Mouse (Mus musculus) right cerebral cortex, postnatal 4 days (tissue): Measurements from ENCODE around the gene Gm34653.
"Not testable (repeated sequence)": the region's sequence is repeated elsewhere in the genome, so short reads cannot be mapped to it uniquely, and the experiment has no call there.

Experiments
- DNase-seq: peaks from one replicate; pipeline ENCODE4 v3.0.0-alpha.2; 2022

Gene Gm34653

DNA sequence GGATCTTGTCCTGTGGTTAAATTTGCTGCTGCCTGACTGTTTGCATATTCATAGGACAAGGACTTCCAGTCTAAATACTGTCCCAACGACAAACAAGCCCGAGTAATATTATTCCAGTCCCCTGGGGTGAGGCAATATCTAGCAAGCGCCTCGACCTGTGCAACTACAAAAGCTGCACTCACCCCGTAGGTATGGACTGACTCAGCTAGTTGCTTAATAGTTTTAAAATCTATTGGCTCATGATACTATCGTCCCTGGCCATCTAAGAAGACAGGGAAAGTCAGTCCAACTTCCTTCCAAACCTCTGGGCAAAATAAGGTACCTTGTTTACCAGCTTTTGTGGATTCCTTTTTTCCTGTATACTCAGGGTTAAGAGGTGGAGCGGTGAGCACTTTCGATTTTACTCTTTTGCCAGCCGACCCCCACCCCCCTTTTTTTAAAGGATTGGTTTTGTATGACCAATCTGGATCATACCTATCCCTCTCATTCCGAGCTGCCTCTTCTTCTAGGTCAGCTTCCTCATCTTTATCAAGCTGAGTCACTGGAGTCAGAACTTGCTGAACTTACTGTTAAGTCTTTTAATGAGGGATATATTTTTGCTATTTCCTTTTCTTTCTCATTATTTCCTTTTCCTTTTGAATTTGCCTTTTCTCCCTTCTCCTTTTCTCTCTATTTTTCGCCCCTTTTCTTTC, at the start of gene Gm34653:
TSS of gene Gm34653 (plus strand) at position 242 of the 692 bp plus-strand sequence.
- not testable (repeated sequence) for DNase-seq

DNA sequence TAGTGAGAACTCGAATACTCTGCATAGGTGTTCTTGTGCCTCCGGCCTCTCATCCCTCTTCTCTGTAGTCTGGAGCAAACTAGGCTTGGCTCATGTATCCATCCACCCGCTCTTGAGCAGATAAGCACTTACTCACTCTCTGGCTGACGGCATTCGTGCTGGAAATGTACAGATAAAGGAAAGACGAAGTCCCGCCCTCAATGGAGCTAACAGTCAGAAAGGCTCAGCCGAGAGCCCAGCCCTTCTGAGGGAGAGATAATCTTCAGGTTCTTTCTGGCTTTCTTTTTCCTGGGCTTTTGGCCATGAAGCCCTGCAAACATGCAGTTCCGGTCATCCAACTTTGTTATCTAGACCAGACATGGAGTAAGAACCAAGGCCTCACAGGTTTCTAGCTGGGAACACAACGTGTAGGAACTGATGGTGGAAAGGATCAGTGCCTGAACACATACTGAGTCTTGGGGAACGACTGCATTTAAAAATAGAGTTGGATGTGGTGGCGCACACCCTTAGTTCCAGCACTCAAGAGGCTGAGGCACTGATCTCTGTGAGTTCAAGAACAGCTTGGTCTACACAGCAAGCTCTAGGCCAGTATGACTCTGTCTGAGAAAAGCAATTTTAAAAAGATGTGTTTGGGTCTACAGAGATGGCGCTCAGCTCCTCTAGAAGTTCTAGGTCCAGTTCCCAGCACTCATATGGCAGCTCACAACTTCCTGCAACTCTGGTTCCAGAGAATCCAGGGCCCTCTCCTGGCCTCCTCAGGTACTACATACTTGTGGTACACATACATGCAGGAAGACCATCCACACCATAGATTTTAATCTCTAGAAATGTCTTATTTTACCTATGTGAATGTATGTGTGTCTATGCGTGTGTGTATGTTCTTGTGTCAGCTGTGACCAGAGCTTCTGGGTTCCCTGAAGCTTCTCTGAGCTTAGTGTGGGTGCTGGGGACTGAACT, 49.5 kb upstream of the Gm34653 start:
- DNase-seq = no peak

DNA sequence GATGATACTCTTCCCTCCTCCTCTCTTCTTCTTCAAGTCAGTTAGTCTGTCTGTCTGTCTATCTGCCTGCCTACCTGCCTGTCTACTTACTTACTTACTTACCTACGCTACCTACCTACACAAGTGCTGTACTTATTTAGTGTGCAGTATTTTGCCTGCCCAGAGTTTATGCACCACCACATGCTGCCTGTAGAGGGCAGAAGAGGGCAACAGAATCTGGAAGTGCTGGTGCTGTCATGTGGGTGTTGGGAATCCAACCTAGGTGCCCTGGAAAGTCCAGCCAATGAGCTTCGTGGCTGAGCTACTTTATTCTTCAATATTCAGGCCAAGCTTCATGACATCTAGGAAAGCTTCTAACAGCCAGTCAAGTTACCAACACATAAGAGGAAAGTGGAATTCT, 48.7 kb upstream of the Gm34653 start:
- no peak for DNase-seq

DNA sequence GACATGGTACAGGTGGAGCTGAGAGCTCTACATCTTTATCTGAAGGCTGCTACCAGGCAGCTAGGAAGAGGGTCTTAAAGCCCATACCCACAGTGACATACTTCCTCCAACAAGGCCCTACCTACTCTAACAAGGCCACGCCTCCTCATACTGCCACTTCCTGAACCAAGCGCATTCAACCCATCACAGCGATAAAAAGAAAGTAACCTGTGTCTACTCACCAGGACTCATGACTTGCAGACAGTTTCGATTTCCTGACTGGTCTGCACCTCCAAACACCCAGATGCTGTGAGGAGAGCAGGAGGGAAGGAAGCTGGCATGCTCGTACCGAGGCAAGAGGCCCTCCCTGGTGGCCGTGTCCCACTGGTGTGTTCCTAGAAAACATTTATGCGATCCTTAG, 42.5 kb upstream of the Gm34653 start:
- no peak for DNase-seq

DNA sequence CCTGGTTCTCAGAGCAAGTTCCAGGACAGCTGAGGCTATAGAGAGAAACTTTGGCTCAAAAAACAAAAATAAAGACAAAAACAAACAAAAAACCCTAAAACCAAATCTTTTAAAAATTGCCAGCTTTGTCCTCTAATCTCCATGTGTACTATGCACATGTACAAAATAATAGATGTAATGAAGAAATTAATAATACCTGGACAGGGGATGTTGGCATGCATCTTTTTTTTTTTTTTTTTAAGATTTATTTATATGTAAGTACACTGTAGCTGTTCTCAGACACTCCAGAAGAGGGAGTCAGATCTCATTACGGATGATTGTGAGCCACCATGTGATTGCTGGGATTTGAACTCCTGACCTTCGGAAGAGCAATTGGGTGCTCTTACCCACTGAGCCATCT, 40.3 kb upstream of the Gm34653 start:
- not testable (repeated sequence) for DNase-seq

DNA sequence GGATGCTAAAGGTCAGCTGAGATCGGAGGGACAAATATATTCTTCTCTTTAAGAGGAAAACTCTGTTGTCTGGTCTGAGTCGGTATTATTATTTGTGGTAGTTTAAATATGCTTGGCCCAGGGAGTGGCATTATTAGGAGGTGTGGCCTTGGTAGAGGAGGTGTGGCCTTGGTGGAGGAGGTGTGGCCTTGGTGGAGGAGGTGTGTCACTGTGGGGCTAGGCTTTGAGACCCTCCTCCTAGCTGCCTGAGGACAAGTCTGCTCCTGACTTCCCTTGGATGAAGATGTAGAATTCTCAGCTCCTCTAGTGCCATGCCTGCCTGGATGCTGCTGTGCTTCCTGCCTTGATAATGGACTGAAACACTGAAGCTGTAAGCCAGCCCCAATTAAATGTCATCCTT, 38.3 kb upstream of the Gm34653 start:
- no peak for DNase-seq

DNA sequence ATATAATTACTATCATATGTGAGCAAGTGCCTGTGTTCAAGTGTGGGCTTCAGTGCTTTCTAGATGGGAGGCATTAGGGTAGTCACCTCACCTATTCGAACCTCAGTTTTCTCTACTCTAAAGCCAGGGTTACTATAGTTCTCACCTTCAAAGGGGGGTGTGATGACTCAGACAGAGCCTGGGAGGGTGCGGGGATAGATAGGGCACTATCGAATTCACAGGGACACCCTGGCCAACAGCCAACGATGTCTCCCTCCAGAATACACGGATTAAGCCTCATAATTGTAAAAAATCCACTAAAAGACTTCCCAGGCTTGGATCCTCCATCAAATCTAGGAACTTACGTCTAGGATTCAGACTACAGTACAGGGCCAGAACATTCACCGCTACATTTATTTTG, 37.4 kb upstream of the Gm34653 start:
- DNase-seq = no peak

DNA sequence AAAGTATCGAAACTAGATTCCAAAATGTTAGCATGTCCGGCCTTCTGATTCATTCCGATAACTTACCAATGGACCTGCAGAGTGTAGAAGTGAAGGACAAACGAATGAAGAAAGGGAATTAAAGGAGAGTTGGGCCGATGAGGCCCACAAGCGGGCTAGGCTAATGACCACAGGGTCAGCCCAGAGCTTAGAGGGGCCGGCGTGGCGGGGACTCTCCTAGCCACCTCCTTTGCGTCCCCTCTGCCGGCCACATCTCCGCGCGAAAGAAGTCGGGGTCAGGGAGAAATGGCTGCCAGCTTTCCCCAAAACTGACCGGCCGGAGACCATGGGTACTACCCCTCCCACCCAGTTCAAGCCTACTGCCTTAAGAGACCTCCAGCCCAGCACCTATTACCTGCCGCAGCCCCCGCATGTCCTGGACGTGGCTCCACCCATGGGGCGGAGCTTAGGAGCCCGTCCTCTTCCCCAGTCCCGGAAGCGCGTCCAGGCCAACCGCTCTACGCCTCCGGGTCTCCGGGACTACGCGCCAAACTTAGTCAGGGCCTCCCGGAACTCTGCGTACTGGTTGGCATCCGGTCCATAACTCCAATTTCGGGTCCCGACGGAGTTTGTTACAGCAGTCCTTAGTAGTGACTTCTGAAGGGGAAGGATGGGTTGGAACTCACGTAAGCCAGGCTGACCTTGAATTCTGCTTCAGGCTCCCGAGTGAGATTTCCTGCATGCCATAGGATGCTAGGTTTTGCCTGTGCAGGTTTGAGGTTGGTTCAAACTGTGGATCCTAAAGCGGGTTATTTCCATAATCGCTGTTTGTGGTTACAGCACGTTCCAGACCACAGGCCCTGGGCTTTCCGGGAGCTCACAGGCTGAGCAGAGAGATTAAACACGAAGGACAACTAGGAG, 33.2 kb upstream of the Gm34653 start, which contains the start of gene Rabepk:
TSS of gene Rabepk (minus strand) at position 556 of the 900 bp plus-strand sequence.
- DNase-seq = peak; percentile 60

DNA sequence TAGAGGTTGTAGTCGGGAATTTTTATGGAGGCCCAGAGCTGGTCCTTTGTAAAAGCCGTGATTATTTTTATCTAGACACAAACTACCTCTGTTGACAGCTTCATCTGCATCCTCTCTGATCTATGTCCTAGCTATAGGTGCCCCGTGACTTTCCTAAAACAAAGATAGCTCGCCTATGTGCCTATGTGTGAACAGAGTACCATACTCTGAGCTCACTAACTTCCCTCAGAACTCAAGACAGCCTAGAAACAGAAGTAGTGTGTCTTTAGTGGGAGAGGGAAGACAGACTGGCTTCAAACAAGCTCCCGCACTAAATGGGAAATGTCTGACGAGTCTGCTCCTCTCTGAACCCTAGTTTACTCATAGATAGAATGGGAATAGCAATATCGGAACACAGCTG, 32.4 kb upstream of the Gm34653 start:
- no peak for DNase-seq

DNA sequence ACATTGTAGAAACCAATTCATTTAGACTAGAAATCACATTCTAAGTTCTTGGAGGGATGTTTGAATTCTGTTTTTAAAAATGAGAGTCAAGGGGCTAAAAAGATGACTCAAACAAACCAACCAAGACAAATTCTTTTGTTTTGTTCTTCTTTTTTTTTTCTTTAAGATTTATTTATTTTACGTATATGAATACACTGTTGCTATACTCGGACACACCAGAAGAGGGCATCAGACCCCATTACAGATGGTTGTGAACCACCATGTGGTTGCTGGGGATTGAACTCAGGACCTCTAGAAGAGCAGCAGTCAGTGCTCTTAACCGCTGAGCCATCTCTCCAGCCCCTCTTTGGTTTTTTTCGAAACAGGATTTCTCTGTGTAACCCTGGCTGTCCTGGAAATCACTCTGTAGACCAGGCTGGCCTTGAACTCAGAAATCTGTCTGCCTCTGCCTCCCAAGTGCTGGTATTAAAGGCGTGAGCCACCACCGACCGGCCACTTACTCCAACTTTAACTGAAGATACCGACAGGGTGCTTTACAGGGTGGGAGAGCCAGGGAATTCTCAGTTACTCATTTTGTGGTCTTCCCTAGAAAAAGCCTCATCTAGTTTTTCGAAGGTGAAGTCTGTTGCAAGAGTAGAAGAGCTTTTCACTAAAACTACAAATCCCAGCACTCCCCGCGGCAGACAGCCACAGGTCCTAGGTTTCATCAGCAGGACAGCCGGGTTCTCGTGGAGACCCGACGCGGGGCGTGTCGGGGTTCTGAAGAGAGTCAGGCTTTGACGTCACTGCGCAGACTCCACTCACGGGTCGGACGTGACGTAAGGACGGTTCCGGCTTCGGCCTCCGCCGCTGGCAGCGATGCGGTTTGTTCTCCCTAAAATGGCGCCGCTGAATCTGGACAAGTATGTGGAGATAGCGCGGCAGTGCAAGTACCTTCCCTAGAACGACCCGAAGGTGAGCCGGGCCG, 31.0 kb upstream of the Gm34653 start:
- peak; percentile 94 for DNase-seq

DNA sequence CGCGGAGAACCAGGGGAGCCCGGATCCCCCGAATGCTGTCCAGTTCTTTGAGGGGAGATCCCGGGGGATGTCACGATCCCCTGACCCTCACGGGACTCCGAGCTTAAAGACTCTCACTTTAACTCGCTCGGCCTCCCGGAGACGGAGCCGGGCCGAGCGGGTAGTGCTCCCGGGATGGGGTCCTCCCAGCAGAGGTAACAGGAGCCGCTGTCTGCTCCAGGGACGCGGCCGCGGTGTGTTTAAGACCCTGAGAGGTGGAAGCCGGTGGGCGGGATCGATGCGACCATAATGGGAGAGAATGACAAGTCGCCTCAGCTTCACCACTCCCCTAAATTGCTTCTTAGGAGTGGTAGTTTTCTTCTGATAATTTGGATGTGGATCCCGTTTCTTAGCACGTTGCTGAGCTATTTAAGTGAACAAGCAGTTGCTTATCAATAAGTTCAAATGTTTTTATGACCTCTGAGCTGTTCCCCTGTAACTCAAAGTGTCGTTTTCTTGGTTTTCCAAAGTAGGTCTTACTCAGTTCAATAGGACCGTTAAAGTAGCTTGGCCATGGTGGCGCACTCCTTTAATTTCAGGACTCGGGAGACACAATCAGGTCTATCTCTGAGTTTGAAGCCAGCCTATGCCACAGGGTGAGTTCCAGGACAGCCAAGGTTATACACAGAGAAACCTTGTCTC, 30.1 kb upstream of the Gm34653 start:
- peak; percentile 31 for DNase-seq

DNA sequence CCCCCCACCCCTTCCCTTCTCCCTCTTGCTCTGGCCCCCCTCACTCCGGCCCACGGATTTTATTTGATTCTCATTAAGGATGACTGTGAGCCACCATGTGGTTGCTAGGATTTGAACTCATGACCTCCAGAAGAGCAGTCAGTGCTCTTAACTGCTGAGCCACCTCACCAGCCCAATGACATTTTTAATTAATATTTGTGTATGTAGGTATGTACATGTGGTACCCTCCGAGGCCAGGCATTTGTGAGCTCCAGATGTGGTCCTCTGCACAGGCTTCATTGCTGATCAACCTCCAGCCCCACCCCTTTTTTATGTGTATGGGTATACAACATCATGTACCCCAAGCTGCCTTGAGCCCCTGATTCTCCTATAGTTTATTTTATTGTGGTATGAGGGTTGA, 29.1 kb upstream of the Gm34653 start:
- DNase-seq = no peak

DNA sequence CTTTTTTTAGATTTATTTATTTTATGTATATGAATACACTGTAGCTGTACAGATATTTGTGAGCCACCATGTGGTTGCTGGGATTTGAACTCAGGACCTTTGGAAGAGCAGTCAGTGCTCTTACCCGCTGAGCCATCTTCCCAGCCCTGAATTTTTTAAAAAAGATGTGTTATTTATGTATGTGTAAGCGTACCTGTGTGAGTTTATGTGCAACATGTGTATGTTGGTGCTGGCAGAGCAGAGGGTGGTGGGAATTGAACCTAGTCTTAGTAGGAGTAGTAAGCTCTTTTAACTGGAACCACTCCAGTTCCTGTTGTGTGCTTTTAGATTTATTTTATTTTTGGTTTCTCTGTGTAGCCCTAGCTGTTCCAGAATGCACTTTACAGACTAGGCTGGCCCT, 28.6 kb upstream of the Gm34653 start:
- no peak for DNase-seq

DNA sequence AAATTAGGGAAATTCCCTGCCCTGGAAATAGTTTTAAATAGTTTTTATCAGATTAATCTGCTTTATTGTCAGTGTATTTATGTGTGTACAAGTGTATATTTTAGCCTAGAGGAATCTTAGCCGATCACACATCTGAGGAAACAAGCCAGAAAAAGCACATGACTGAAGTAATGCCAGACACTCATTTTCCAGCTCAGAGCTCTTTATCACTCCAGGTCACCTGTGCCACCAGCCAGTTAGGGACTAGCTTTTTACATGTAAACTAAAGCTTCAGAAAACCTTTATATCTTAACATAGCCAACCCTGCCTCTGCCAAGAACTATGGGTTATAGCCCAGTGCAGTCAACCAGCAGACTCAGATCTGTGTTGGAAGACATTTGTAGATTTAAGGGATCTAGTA, 28.0 kb upstream of the Gm34653 start:
- DNase-seq = no peak

DNA sequence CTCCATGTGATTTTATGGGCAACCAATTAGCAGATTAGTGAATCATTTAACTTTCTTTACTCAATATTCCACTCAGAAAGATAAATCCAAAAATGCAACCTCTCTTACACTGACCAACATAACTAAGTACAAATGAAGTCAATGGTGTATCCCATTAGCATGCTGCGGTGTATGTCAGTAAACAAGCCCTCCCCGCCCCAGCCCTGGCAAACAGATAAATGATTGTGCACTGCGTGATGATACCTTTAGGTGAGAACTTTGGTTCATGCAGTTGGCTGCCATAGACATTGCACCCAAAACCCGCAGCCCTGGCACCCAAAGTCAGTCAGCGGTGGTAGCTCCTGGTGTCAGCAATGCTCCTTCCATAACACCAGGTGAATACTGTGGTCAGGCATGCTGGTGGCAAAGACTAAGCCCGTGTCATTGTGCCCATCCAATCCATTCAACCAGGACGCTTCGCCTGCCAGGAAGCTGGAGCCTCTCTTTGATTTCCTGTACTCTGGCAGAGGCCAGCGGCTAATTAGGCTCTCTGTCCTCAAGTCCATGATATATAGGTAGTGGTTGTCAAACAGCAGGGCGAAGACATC, 27.4 kb upstream of the Gm34653 start:
- no peak for DNase-seq

DNA sequence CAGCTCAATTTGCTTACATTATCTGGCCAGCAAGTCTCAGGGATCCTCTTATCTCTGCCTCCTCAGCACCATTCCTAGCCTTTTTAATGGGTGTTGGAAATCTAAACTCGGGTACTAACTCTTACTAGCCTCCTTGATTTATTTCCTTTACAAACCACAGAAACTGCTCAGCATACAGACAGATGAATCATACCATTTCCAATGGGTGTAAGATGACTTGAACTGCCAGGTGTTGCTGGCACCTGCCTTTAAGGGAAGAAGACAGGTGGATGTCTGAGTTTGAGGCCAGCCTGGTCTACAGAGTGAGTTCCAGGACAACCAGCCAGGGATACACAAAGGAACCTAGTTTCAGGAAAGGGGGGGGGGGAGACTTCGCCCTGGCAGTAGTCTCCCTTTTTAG, 24.8 kb upstream of the Gm34653 start:
- DNase-seq = no peak

DNA sequence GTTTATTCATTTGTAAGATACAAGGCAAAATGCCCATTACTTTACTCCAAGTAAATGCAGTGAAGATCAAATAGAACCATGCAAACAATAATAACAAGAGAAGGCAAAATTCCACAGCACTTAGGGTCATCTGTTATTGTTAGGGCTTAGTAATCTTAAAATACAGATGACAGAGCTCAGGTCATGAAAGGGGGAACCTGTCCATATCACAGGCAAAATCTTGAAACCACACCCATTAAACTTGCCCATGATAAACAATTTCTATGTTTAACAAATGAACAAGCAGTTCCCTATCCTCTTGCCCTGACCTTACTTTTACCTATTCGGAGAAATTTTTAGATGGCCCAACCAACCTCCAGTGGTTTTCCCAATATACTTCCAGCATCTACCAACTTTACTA, 23.2 kb upstream of the Gm34653 start:
- DNase-seq = no peak

DNA sequence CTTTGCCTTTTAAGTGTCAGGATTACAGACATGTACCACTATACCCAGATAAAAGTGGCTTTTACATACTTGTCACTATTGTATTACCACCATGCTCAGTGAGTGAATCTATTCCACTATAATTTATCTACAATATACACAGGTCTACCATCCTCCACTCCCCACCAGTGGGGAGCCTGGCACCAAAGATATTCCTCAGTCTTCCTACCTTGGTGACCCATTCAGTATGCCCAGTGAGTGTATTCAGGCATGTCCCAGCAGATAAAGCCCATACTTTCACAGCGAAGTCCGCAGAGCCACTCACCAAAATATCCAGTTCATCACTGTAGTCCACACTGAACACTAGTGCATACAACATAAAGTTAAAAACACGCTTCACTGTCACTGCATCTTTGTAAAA, 22.0 kb upstream of the Gm34653 start:
- DNase-seq = no peak

DNA sequence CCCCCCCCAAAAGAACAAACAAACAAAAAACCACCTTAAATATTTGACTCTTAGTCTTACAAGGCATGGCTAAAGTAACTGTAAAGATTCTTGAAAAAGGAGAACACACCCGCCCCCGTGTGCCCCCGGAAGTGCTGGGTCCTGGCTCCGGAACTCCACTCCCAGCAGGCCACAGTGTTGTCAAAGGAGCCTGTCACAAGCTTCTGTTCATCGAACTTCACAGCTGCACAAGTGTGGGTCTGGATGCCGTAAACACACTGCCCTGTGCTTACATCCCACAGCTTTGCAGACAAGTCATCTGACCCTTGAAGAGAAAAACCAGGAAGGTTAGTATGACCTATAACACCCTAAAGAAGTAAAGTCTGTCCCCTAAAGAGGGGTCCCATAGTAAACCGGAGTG, 20.1 kb upstream of the Gm34653 start:
- no peak for DNase-seq

DNA sequence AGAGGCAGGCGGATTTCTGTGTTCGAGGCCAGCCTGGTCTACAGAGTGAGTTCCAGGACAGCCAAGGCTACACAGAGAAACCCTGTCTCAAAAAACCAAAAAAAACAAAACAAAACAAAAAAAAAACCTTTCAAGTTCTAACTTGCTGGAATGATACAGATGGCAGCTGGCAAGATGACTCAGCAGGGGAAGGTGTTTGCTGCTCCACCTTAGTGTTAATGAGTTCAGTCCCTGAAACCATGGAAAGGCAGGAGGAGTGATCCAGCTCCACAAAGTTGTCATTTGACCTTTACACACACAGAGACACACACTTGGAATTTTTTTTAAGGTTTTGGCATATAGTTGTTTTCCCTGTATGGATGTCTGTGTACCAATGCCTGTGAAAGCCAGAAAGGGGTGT, 16.9 kb upstream of the Gm34653 start:
- not testable (repeated sequence) for DNase-seq

DNA sequence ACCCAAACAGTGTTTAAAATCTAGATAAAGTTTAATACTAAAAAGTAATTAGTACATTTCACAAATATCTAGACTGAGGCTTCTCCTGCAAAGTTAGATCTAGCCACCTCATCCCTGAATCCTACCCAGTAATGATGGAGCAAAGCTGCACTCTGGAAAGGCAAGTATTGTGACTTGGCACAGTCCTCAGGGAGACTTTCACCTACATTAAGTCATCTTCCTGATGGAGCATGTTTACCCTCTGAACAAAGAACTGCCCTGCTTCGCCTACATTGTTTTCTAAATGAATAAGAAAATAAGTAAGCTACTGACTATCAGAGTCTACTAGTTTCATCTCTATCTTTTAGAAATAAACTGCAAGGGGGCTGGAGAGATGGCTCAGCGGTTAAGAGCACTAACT, 14.3 kb upstream of the Gm34653 start:
- DNase-seq = no peak
